Mouse (Mus musculus) retina, embryonic 14.5 days (tissue): ENCODE measurements around the gene Cfap61.

Source experiments
- DNase-seq: peaks from one replicate; pipeline ENCODE4 v3.0.0-alpha.2; 2015; ENCODE audit warnings: low spot score

The Cfap61 gene

GRCm38 (mm10) chr2:146257609-146258008 lies 323.0 kb downstream of the Cfap61 start:
- no peak for DNase-seq

- peak; percentile 60 for DNase-seq
Observed at GRCm38 (mm10) chr2:146258736-146259469, 324.3 kb downstream of the Cfap61 start.

GRCm38 (mm10) chr2:146259787-146260560 lies 325.4 kb downstream of the Cfap61 start:
- DNase-seq: no peak

- no peak for DNase-seq
Observed at GRCm38 (mm10) chr2:146261146-146261545, 326.6 kb downstream of the Cfap61 start.

GRCm38 (mm10) chr2:146262215-146262614 lies 327.6 kb downstream of the Cfap61 start:
- peak; percentile 80 for DNase-seq

- no peak for DNase-seq
Observed at GRCm38 (mm10) chr2:146262966-146263365, 328.4 kb downstream of the Cfap61 start.
